Mouse (Mus musculus) kidney, adult 10 weeks (tissue): ENCODE data around the gene Cep41. TPM values are rescaled to one million over a fixed set of nuclear protein-coding genes. Genes with fewer than 3 reads are reported as not detected.

Source experiments
- polyA plus RNA-seq: library from polyadenylated mRNA; stranded (reverse); fragments of 350-450 nt; fragmentation: Illumina TruSeq; extraction: RNeasy Lipid Tissue Mini Kit (QIAGEN cat#74804); gene quantifications from one replicate; pipeline ENCODE4 v1.2.3, GENCODE M21; 2014; ENCODE audit warnings: low read depth, low replicate concordance

Cep41 gene
- polyA plus RNA-seq: 5.0 TPM

GRCm38 (mm10) chr6:30693350-30693991 lies at the start of gene Cep41:
Gene Cep41 (minus strand): TSS chr6:30693749.

GRCm38 (mm10) chr6:30723331-30723730 lies 29.8 kb upstream of the Cep41 start, which contains the start of gene Mest:
Gene Mest (plus strand): TSS chr6:30723547.

GRCm38 (mm10) chr6:30638674-30639268 lies 54.8 kb downstream of the Cep41 start, which contains the start of gene Cpa1:
Gene Cpa1 (plus strand): TSS chr6:30639218.

GRCm38 (mm10) chr6:30610710-30611109 lies 82.8 kb downstream of the Cep41 start, which contains the start of gene Cpa5:
Gene Cpa5 (plus strand): TSS chr6:30611010.

Other genes with a start within 250 kb of the Cep41 start
- gene Tmem209, start 184.0 kb downstream of the Cep41 start, polyA plus RNA-seq: 29.1 TPM
- gene Ssmem1, start 183.9 kb downstream of the Cep41 start, polyA plus RNA-seq: not detected
- gene Cpa2, start 152.2 kb downstream of the Cep41 start, polyA plus RNA-seq: not detected
- not detected for gene Cpa4, start 125.4 kb downstream of the Cep41 start, polyA plus RNA-seq
- gene Cpa5, start 82.7 kb downstream of the Cep41 start, polyA plus RNA-seq: not detected
- not detected for gene Cpa1, start 54.5 kb downstream of the Cep41 start, polyA plus RNA-seq
- gene Mest, start 29.8 kb upstream of the Cep41 start, polyA plus RNA-seq: 2.8 TPM
- 51.1 TPM for gene Copg2, start 203.0 kb upstream of the Cep41 start, polyA plus RNA-seq
- gene Tsga13, start 221.8 kb upstream of the Cep41 start, polyA plus RNA-seq: not detected